In the genomic region with DNA sequence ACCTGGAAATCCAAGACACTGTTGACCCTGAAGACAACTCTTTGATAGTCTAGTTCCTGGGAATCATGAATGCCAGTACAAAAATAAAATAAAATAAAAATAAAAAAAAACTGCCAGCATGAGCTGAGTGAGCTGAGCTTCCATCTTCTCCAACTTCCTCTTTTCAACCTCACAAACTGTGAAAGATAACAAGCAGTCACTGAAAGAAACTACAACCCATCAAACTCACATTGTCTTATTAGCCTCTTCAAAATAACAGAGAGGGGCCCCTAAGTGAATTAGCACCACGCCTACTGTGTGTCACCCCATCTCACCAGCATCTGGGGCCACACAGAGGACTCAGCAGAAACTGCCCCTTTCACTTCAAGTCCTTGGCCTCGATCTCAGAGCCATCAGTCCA, we compare ENCODE assay signal across 28 mouse cellular contexts.
DNase-seq lines count a peak whose midpoint lies in the region; ATAC-seq and TF ChIP-seq lines count a peak whose summit lies in the region.
"Had no signal": no experiment of that assay in that cellular context is flagged by ENCODE, and none has a peak within 500 bp of the region (broad histone marks: within the 10 kb centered on the region; RNA-seq: fewer than 3 reads in every experiment).

No protein-coding gene starts in this region.

- H3K27ac ChIP-seq in MEL (ENCODE audit: control insufficient read depth, low read depth, low read length), result peak overlapping the region; percentile 81
- H3K27ac ChIP-seq in forebrain, embryonic 16.5 days (ENCODE audit: low read length), result no peak overlapping the region
- no peak overlapping the region for H3K27ac ChIP-seq in heart, embryonic 12.5 days (ENCODE audit: poor library complexity, severe bottlenecking)
- H3K27ac ChIP-seq: embryonic facial prominence, embryonic 10.5 days; embryonic facial prominence, embryonic 12.5 days; forebrain, embryonic 10.5 days; forebrain, embryonic 12.5 days; forebrain, embryonic 15.5 days had no signal

- peaks cover 0 to 6% of the 10 kb centered on the region in 2 experiments; a peak in 2 of 4 replicates for H3K36me3 ChIP-seq in MEL (ENCODE audit: control insufficient read depth in 1 of 2, insufficient read depth in 2 of 2, low read length in 2 of 2)
- no peaks in the 10 kb centered on the region for H3K36me3 ChIP-seq in forebrain, embryonic 16.5 days (ENCODE audit: control insufficient read depth, insufficient read depth)
- H3K36me3 ChIP-seq in heart, embryonic 12.5 days, result no peaks in the 10 kb centered on the region
- H3K36me3 ChIP-seq: embryonic facial prominence, embryonic 10.5 days; embryonic facial prominence, embryonic 12.5 days; forebrain, embryonic 10.5 days; forebrain, embryonic 12.5 days; forebrain, embryonic 15.5 days; G1E had no signal

- H3K27me3 ChIP-seq in MEL (ENCODE audit: control insufficient read depth in 1 of 2, insufficient read depth in 2 of 2, low read length in 2 of 2), result no peaks in the 10 kb centered on the region
- no peaks in the 10 kb centered on the region for H3K27me3 ChIP-seq in forebrain, embryonic 16.5 days (replicated peaks; ENCODE audit: control insufficient read depth, insufficient read depth, low read length)
- H3K27me3 ChIP-seq in heart, embryonic 12.5 days (replicated peaks), result no peaks in the 10 kb centered on the region
- H3K27me3 ChIP-seq: CH12.LX; embryonic facial prominence, embryonic 12.5 days; forebrain, embryonic 12.5 days; forebrain, embryonic 15.5 days; Patski had no signal

- peak; percentile 57 to 77; a peak in 3 of 4 replicates for TF ChIP-seq EP300 in MEL (IDR thresholded peaks at IDR 0.05; ENCODE audit: low read depth in 1 of 2, low read length in 2 of 2)

- H3K4me3 ChIP-seq in MEL (ENCODE audit: control insufficient read depth in 1 of 2, insufficient read depth in 1 of 2, low read depth in 2 of 2, low read length in 2 of 2), result peak overlapping the region; percentile 32 to 59
- H3K4me3 ChIP-seq in forebrain, embryonic 16.5 days (replicated peaks; ENCODE audit: low read length), result no peak overlapping the region
- no peak overlapping the region for H3K4me3 ChIP-seq in heart, embryonic 12.5 days
- H3K4me3 ChIP-seq: embryonic facial prominence, embryonic 10.5 days; embryonic facial prominence, embryonic 12.5 days; erythroblast, embryonic 14.5 days; forebrain, embryonic 10.5 days; forebrain, embryonic 12.5 days; forebrain, embryonic 15.5 days had no signal

- H3K9ac ChIP-seq in MEL (ENCODE audit: control insufficient read depth, low read depth, low read length, poor library complexity, severe bottlenecking), result peak overlapping the region; percentile 68
- H3K9ac ChIP-seq in forebrain, embryonic 16.5 days (replicated peaks; ENCODE audit: low read depth, low read length), result no peak overlapping the region
- no peak overlapping the region for H3K9ac ChIP-seq in heart, embryonic 12.5 days
- H3K9ac ChIP-seq: embryonic facial prominence, embryonic 12.5 days; forebrain, embryonic 12.5 days; forebrain, embryonic 15.5 days had no signal

- DNase-seq in 416B (ENCODE audit: low read depth) (peak; percentile 39), MEL (ENCODE audit: low read depth, low spot score) (peak; percentile 86)
- no peak for DNase-seq in left cerebral cortex, postnatal 25 days (ENCODE audit: low spot score in 2 of 2)
- DNase-seq: adrenal gland, postnatal 10 days; adrenal gland, postnatal 25 days; B cell, adult 2 months; cerebellum, adult 11 months; cerebellum, adult 18-20 months; cerebellum, adult 8-10 months; cerebellum, adult 9-11 months; cerebellum, postnatal 14 days; cerebellum, postnatal 36 days had no signal

- ATAC-seq in common myeloid progenitor, adult 5-6 weeks (replicated peaks; ENCODE audit: low read depth, poor library complexity, severe bottlenecking), result peak; percentile 87
- peak; percentile 25 to 32; a peak in 1 of 4 replicates for ATAC-seq in hematopoietic stem cell, adult 5-6 weeks (replicated peaks in 1 of 2; ENCODE audit: insufficient read depth in 1 of 2, low FRiP score in 2 of 2, low TSS enrichment in 1 of 2, low read depth in 1 of 2, poor library complexity in 2 of 2, severe bottlenecking in 2 of 2)
- no peak for ATAC-seq in forebrain, embryonic 16.5 days
- no peak for ATAC-seq in heart, embryonic 12.5 days (ENCODE audit: insufficient number of reproducible peaks, low FRiP score)
- ATAC-seq in erythroblast, adult 5-6 weeks (replicated peaks; ENCODE audit: low FRiP score, poor library complexity, severe bottlenecking), result no peak
- ATAC-seq: activated CD4-positive, CD25-positive, alpha-beta regulatory T cell, adult 4 months; CD4-positive, CD25-positive, alpha-beta regulatory T cell, adult 4 months; forebrain, embryonic 15.5 days; Patski had no signal

- H3K4me2 ChIP-seq in forebrain, embryonic 16.5 days (ENCODE audit: low read length), result no peak overlapping the region
- no peak overlapping the region for H3K4me2 ChIP-seq in heart, embryonic 12.5 days
- H3K4me2 ChIP-seq: embryonic facial prominence, embryonic 12.5 days; forebrain, embryonic 12.5 days; forebrain, embryonic 15.5 days had no signal

- 82% methylated on average over 2 of the region's 2 CpGs for WGBS in forebrain, embryonic 16.5 days
- 66% methylated on average over 2 of the region's 2 CpGs for WGBS in heart, embryonic 12.5 days

- intact Hi-C loops in left cerebral cortex, postnatal 25 days (cut with DNase I), result no loop called here

- H3K79me2 ChIP-seq in MEL (ENCODE audit: control insufficient read depth, insufficient read depth, low read length, poor library complexity), result no peaks in the 10 kb centered on the region; the same call in 1 of the 2 replicates

- H3K9me3 ChIP-seq in MEL (replicated peaks; ENCODE audit: insufficient read depth, low read length), result no peaks in the 10 kb centered on the region
- no peaks in the 10 kb centered on the region for H3K9me3 ChIP-seq in forebrain, embryonic 16.5 days (ENCODE audit: control insufficient read depth, low read length)
- no peaks in the 10 kb centered on the region for H3K9me3 ChIP-seq in heart, embryonic 12.5 days (replicated peaks)
- H3K9me3 ChIP-seq: embryonic facial prominence, embryonic 10.5 days; embryonic facial prominence, embryonic 12.5 days; forebrain, embryonic 10.5 days; forebrain, embryonic 12.5 days; forebrain, embryonic 15.5 days had no signal

- TF ChIP-seq RAD21 in MEL (IDR thresholded peaks at IDR 0.05; ENCODE audit: low read depth, low read length), result no peak

- no peak for TF ChIP-seq CTCF in MEL (IDR thresholded peaks at IDR 0.05 in 2 of 3, conservative IDR thresholded peaks at IDR 0.05 in 1 of 3; ENCODE audit: control insufficient read depth in 1 of 3, insufficient read depth in 1 of 3, low read depth in 2 of 3, low read length in 3 of 3, poor library complexity in 1 of 3, severe bottlenecking in 1 of 3)

- no peak for TF ChIP-seq POLR2A in MEL (IDR thresholded peaks at IDR 0.05; ENCODE audit: control insufficient read depth in 1 of 2, insufficient read depth in 1 of 2, low read depth in 1 of 2, low read length in 2 of 2, poor library complexity in 1 of 2)

- H3K4me1 ChIP-seq in MEL (ENCODE audit: control insufficient read depth in 1 of 2, insufficient read depth in 2 of 2, low read length in 2 of 2), result peaks cover 0 to 5% of the 10 kb centered on the region in 2 experiments; a peak in 1 of 4 replicates
- no peaks in the 10 kb centered on the region for H3K4me1 ChIP-seq in forebrain, embryonic 16.5 days (replicated peaks; ENCODE audit: control insufficient read depth, insufficient read depth, low read length)
- H3K4me1 ChIP-seq in heart, embryonic 12.5 days (replicated peaks), result no peaks in the 10 kb centered on the region
- H3K4me1 ChIP-seq: embryonic facial prominence, embryonic 10.5 days; embryonic facial prominence, embryonic 12.5 days; forebrain, embryonic 10.5 days; forebrain, embryonic 12.5 days; forebrain, embryonic 15.5 days had no signal

TF ChIP-seq in MEL, 35 proteins besides CTCF, POLR2A, EP300 and RAD21:
- TF ChIP-seq RCOR1 (IDR thresholded peaks at IDR 0.05; ENCODE audit: low read depth, low read length) (peak; percentile 61; the same call in 1 of the 2 replicates), ZKSCAN1 (IDR thresholded peaks at IDR 0.05; ENCODE audit: low read depth, low read length) (peak; percentile 88), KAT2A (conservative IDR thresholded peaks at IDR 0.05; ENCODE audit: low read depth, low read length) (no peak), GATA1 (IDR thresholded peaks at IDR 0.05; ENCODE audit: low read depth, low read length) (peak; percentile 76), ZNF384 (IDR thresholded peaks at IDR 0.05; ENCODE audit: low read depth, low read length) (peak; percentile 88), NRF1 (IDR thresholded peaks at IDR 0.05; ENCODE audit: insufficient read depth, low read depth, low read length, poor library complexity, severe bottlenecking) (no peak), MYC (IDR thresholded peaks at IDR 0.05; ENCODE audit: low read depth, low read length) (peak; percentile 58; the same call in 1 of the 2 replicates), USF2 (IDR thresholded peaks at IDR 0.05; ENCODE audit: borderline replicate concordance in 1 of 2, insufficient read depth in 1 of 2, low read depth in 1 of 2, low read length in 2 of 2) (no peak), SIN3A (IDR thresholded peaks at IDR 0.05; ENCODE audit: low read length) (peak; percentile 38; the same call in 1 of the 2 replicates), MAZ (IDR thresholded peaks at IDR 0.05; ENCODE audit: low read depth, low read length) (no peak), TCF12 (IDR thresholded peaks at IDR 0.05; ENCODE audit: low read depth, low read length) (peak; percentile 46; the same call in 1 of the 2 replicates), NELFE (IDR thresholded peaks at IDR 0.05; ENCODE audit: low read depth, low read length) (0 out of 2 replicates have a peak, but pooled peaks have one; percentile 15), ETS1 (IDR thresholded peaks at IDR 0.05; ENCODE audit: low read depth, low read length) (peak; percentile 58)

Comparison
In these comparisons a context has a peak if more than half of its experiments do, and no peak if none do; other contexts are left out.
1. DNase-seq: peak in 416B (single experiment) and MEL (single experiment); none in left cerebral cortex, postnatal 25 days (0 of 2).
2. H3K4me3 ChIP-seq: peak in MEL (2 of 2); none in forebrain, embryonic 16.5 days (single experiment) and heart, embryonic 12.5 days (single experiment).
3. ATAC-seq: peak in common myeloid progenitor, adult 5-6 weeks (single experiment) and hematopoietic stem cell, adult 5-6 weeks (2 of 2); none in forebrain, embryonic 16.5 days (single experiment), heart, embryonic 12.5 days (single experiment) and erythroblast, adult 5-6 weeks (single experiment).